Mouse (Mus musculus) lung, adult 2 months (tissue): ENCODE data around the gene Deup1. TPM values are rescaled to one million over a fixed set of nuclear protein-coding genes. Genes with fewer than 3 reads are reported as not detected.

Source experiments
- DNase-seq: peaks from one replicate; pipeline ENCODE4 v3.0.0; 2022
- H3K4me1 ChIP-seq: fragments of 200-500 bp; 2 replicates; pipeline ENCODE4 v1.6.1; 2011; ENCODE audit warnings: low read length; ENCODE audit not compliant: control insufficient read depth, insufficient read depth
- H3K4me3 ChIP-seq: fragments of 200-500 bp; replicated peaks from 2 replicates; pipeline ENCODE3; 2011; ENCODE audit warnings: low read depth, mild to moderate bottlenecking, control low read depth, low read length; ENCODE audit errors: extremely low read depth
- CTCF ChIP-seq: fragments of 200-500 bp; IDR thresholded peaks from 2 replicates; pipeline ENCODE4 v1.5.1; 2011; ENCODE audit warnings: mild to moderate bottlenecking, low read length, control low read depth; ENCODE audit not compliant: insufficient read depth
- POLR2A ChIP-seq: fragments of 200-500 bp; IDR thresholded peaks from 2 replicates; pipeline ENCODE4 v1.6.1; 2011; ENCODE audit warnings: low read depth, mild to moderate bottlenecking, control low read depth, low read length, borderline replicate concordance; ENCODE audit errors: extremely low read depth
- WGBS: fragments of 180-500 bp; shearing (Covaris S2); methylation state at CpG from one replicate; pipeline ENCODE4 v1.1.7; 2018; 5-methylcytosine and 5-hydroxymethylcytosine counted together
- polyA plus RNA-seq: library from polyadenylated mRNA; depleted of rRNA; stranded (reverse); fragments of >200 nt; gene quantifications from 2 replicates; pipeline ENCODE4 v1.2.3, GENCODE M21; 2012

Deup1 gene
- polyA plus RNA-seq, 1 experiment, result 0.56 TPM

DNA sequence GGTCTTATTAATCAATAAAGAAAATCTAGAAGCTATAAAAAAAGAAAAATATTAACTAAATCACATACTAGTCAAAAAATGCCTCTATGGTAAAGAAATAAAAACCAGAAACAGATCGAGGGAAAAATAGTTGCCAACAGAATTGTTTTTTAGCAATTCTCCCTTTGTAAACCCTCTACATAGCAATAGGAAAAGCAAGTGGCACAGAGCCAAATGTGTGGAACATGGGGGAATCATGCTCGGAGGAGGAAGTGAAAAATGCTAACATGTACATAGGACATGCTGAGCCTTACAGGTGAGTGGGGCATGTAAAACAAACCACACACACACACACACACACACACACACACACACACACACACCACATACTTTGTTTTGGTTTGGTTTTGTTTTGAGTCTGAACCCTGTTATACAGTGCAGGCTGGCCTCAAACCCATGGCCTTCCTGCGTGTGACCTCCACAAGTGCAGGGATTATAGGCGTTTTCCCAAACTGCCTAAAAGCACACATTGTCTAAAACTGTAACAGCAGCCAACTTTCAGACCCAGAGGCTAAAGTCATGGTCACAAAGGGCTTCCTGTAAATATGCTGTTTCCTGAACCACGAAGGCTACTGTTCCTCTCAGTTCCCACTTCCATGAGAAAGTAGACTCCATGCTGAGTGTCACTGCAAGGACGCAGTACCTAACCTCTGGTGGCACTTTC is 27.4 kb downstream of the Deup1 start:
- DNase-seq, result no peak
- Histone ChIP-seq H3K4me3 (no peak overlapping the region), H3K4me1 (peaks cover 2% of the 10 kb centered on the region; the same call in 1 of the 2 replicates)
- WGBS, result 34% methylated on average over 6 of the region's 6 CpGs
- no peak for TF ChIP-seq CTCF
- no peak for TF ChIP-seq POLR2A

DNA sequence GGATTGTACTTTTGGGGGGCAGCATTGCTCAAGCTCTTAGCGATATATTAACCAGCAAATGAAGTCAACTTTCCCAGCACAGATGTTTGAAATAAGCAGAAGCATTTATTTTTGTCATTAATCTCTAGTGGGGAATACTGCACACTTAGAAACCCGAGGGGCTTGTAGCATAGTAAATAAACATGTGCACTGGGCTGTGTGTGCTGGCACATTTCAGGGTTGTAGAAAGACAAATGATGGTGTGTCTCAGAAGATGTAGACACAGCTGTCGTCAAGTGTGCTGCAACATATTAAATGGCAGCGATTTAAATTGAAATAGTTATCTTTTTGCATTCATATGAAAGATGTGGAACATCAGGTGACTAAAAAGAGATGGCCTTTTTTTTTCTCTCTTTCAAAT is 31.1 kb downstream of the Deup1 start:
- Histone ChIP-seq H3K4me1 (peaks cover 2% of the 10 kb centered on the region; the same call in 1 of the 2 replicates), H3K4me3 (no peak overlapping the region)
- TF ChIP-seq POLR2A, result no peak
- TF ChIP-seq CTCF, result no peak
- DNase-seq, result no peak
- 44% methylated on average over 4 of the region's 4 CpGs for WGBS

DNA sequence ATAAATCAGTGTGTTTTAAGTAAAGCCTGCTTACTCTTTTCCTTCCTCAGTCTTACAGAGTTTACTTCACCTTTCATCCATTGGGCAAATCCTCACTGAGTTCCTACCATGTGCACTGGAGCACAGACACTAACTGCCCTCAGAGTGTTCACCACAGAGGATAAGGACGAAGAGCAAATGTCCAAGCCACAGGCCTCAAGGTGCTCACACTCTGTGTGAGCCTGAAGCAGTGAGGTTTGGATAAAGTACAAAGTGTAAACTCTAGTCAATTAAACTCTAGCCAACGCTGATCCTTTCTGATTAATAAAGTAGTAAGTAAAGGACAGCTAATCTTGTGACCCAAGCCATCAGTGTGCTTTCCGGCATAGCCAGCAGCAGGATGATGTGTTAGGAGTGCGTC is 33.6 kb downstream of the Deup1 start:
- no peak overlapping the region for H3K4me3 ChIP-seq
- no peak for DNase-seq
- TF ChIP-seq POLR2A (no peak), CTCF (no peak)
- 84% methylated on average over 4 of the region's 4 CpGs for WGBS
- H3K4me1 ChIP-seq, result no peaks in the 10 kb centered on the region

DNA sequence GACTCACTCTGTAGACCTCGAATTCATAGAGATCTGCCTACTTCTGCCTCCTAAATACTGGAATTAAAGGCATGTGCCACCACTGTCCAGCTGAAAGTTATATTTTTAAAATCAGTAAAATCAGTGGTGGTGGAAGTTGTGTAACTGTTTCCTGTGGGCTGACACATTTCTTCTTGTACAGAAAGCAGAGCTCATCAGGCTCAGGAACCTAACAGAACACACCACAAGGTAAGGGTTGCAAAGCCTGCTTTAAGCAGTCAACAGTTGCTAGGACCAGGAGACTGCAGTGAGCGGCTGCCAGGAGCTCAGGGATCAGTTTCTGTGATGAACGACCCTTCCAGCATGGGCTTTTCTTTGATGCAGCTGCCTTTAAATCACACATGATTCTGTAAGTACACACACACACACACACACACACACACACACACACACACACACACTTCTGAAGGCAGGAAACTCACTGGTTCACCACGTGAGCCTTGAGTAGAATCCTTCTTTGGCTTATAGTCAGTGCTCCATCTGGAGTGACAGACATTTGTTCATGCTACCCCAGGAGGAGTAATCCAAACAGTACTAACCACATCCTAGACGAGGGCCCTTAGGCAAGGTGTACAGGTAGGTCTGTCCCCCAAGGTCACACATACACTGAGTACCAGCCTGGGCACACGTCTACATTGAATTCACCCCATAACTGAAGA is 40.4 kb downstream of the Deup1 start:
- WGBS, result 51% methylated on average over 6 of the region's 6 CpGs
- H3K4me3 ChIP-seq, result no peak overlapping the region
- TF ChIP-seq CTCF (no peak), POLR2A (no peak)
- DNase-seq, result no peak
- H3K4me1 ChIP-seq, result no peaks in the 10 kb centered on the region

- no peak overlapping the region for H3K4me3 ChIP-seq
- H3K4me1 ChIP-seq, result no peaks in the 10 kb centered on the region
- WGBS, result 100% methylated on average over 1 of the region's 1 CpGs
- no peak for DNase-seq
- no peak for TF ChIP-seq POLR2A
Measured at GRCm38 (mm10) chr9:15585956-15586355, 41.8 kb downstream of the Deup1 start.

GRCm38 (mm10) chr9:15584209-15584608 is 43.5 kb downstream of the Deup1 start:
- WGBS, result 79% methylated on average over 9 of the region's 9 CpGs
- no peak for DNase-seq
- H3K4me1 ChIP-seq, result no peaks in the 10 kb centered on the region
- no peak for TF ChIP-seq CTCF
- TF ChIP-seq POLR2A, result no peak
- no peak overlapping the region for H3K4me3 ChIP-seq

GRCm38 (mm10) chr9:15582026-15582425 is 45.7 kb downstream of the Deup1 start:
- TF ChIP-seq POLR2A (no peak), CTCF (no peak)
- no peaks in the 10 kb centered on the region for H3K4me1 ChIP-seq
- no peak for DNase-seq
- WGBS, result 87% methylated on average over 5 of the region's 5 CpGs
- no peak overlapping the region for H3K4me3 ChIP-seq

DNA sequence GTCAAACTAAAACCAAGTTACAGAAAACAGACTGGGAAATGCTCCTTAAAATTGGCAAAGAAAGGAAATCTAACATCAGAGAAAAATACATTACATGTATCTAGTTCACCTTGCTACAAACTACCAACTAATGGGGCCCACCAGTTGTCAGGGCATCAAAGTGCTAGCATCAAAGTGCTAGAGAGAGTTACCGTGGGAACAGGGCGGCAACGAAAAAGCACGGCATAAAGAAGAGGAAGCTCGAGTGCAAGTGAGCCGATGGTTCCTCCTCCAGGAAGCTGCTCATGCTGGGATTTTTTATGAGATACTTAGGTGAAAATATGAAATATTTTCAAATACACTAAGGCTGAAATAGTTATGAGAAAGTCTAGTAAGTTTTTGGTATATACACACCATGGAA is 47.6 kb downstream of the Deup1 start:
- Histone ChIP-seq H3K4me3 (no peak overlapping the region), H3K4me1 (no peaks in the 10 kb centered on the region)
- TF ChIP-seq POLR2A (no peak), CTCF (no peak)
- WGBS, result 49% methylated on average over 6 of the region's 6 CpGs
- DNase-seq, result no peak

GRCm38 (mm10) chr9:15578946-15579345 is 48.8 kb downstream of the Deup1 start:
- TF ChIP-seq CTCF, result no peak
- Histone ChIP-seq H3K4me1 (no peaks in the 10 kb centered on the region), H3K4me3 (no peak overlapping the region)
- 92% methylated on average over 9 of the region's 9 CpGs for WGBS
- DNase-seq, result no peak

GRCm38 (mm10) chr9:15578427-15578826 is 49.3 kb downstream of the Deup1 start:
- whole genome bisulfite sequencing, result 44% methylated on average over 1 of the region's 1 CpGs
- Histone ChIP-seq H3K4me1 (no peaks in the 10 kb centered on the region), H3K4me3 (no peak overlapping the region)
- no peak for DNase-seq
- TF ChIP-seq CTCF, result no peak
- TF ChIP-seq POLR2A, result no peak
